Mouse (Mus musculus) layer of hippocampus, adult 11-12 months (tissue): Measurements from ENCODE around the gene Ttc26.

Experiments
- DNase-seq: peaks from one replicate; pipeline ENCODE4 v3.0.0; 2022; ENCODE audit warnings: low spot score

Ttc26 gene

GRCm38 (mm10) chr6:38381129-38381771, at the start of gene Ttc26:
Gene Ttc26 (plus strand): TSS chr6:38381469.
- peak; percentile 87 for DNase-seq

- no peak for DNase-seq
Measured at GRCm38 (mm10) chr6:38335264-38335663, 46.0 kb upstream of the Ttc26 start.

- no peak for DNase-seq
Measured at GRCm38 (mm10) chr6:38337166-38337705, 44.0 kb upstream of the Ttc26 start.

GRCm38 (mm10) chr6:38337951-38338350, 43.3 kb upstream of the Ttc26 start:
- no peak for DNase-seq

- no peak for DNase-seq
Measured at GRCm38 (mm10) chr6:38339078-38339477, 42.2 kb upstream of the Ttc26 start.

GRCm38 (mm10) chr6:38341751-38342665, 39.3 kb upstream of the Ttc26 start:
- DNase-seq: no peak

- no peak for DNase-seq
Measured at GRCm38 (mm10) chr6:38342666-38342992, 38.6 kb upstream of the Ttc26 start.

- DNase-seq: no peak
Measured at GRCm38 (mm10) chr6:38343581-38343980, 37.7 kb upstream of the Ttc26 start.

GRCm38 (mm10) chr6:38344006-38344670, 37.1 kb upstream of the Ttc26 start:
- DNase-seq: no peak

- no peak for DNase-seq
Measured at GRCm38 (mm10) chr6:38345796-38346195, 35.5 kb upstream of the Ttc26 start.

- no peak for DNase-seq
Measured at GRCm38 (mm10) chr6:38347875-38348274, 33.4 kb upstream of the Ttc26 start.

- DNase-seq: no peak
Measured at GRCm38 (mm10) chr6:38348811-38349453, 32.3 kb upstream of the Ttc26 start.

GRCm38 (mm10) chr6:38349806-38350205, 31.5 kb upstream of the Ttc26 start:
- no peak for DNase-seq

- no peak for DNase-seq
Measured at GRCm38 (mm10) chr6:38351930-38352329, 29.3 kb upstream of the Ttc26 start.

- no peak for DNase-seq
Measured at GRCm38 (mm10) chr6:38352451-38352850, 28.8 kb upstream of the Ttc26 start.

GRCm38 (mm10) chr6:38353181-38353580, 28.1 kb upstream of the Ttc26 start:
- DNase-seq: no peak

GRCm38 (mm10) chr6:38353811-38354722, 27.2 kb upstream of the Ttc26 start, which contains the start of gene Zc3hav1:
Gene Zc3hav1 (minus strand): TSS chr6:38354603.
- peak; percentile 50 for DNase-seq

- no peak for DNase-seq
Measured at GRCm38 (mm10) chr6:38354723-38355353, 26.4 kb upstream of the Ttc26 start.

GRCm38 (mm10) chr6:38355354-38355823, 25.9 kb upstream of the Ttc26 start:
- no peak for DNase-seq

- no peak for DNase-seq
Measured at GRCm38 (mm10) chr6:38355862-38356261, 25.4 kb upstream of the Ttc26 start.
